Mouse (Mus musculus): ENCODE data around the gene Glrx5. TPM values are rescaled to one million over a fixed set of nuclear protein-coding genes. Genes with fewer than 3 reads are reported as not detected.
A peak's percentile ranks its signal among the peaks of the same experiment; 100 is the strongest.

The Glrx5 gene
- total and polyA plus RNA-seq, 3 experiments = 108 to 291 TPM; not detected in 1

- Histone ChIP-seq H3K4me3 (ENCODE audit: control insufficient read depth in 1 of 2, insufficient read depth in 1 of 2, low read depth in 2 of 2, low read length in 2 of 2) (no peak overlapping the region), H3K27ac (ENCODE audit: control insufficient read depth, low read depth, low read length) (peak overlapping the region; percentile 94), H3K79me2 (ENCODE audit: control insufficient read depth, insufficient read depth, low read length, poor library complexity) (peaks cover 12% of the 10 kb centered on the region), H3K4me1 (ENCODE audit: control insufficient read depth in 1 of 2, insufficient read depth in 2 of 2, low read length in 2 of 2) (peaks cover 2 to 47% of the 10 kb centered on the region in 2 experiments), H3K9me3 (replicated peaks; ENCODE audit: insufficient read depth, low read length) (no peaks in the 10 kb centered on the region), H3K36me3 (ENCODE audit: control insufficient read depth in 1 of 2, insufficient read depth in 2 of 2, low read length in 2 of 2) (peaks cover 0 to 34% of the 10 kb centered on the region in 2 experiments; a peak in 3 of 4 replicates), H3K27me3 (ENCODE audit: control insufficient read depth in 1 of 2, insufficient read depth in 2 of 2, low read length in 2 of 2) (no peaks in the 10 kb centered on the region), H3K9ac (ENCODE audit: control insufficient read depth, low read depth, low read length, poor library complexity, severe bottlenecking) (peak overlapping the region; percentile 24)
- TF ChIP-seq MAZ (IDR thresholded peaks at IDR 0.05; ENCODE audit: low read depth, low read length) = peak; percentile 84
- no peak for TF ChIP-seq NRF1 (IDR thresholded peaks at IDR 0.05; ENCODE audit: insufficient read depth, low read depth, low read length, poor library complexity, severe bottlenecking)
- no peak for TF ChIP-seq USF2 (IDR thresholded peaks at IDR 0.05; ENCODE audit: borderline replicate concordance in 1 of 2, insufficient read depth in 1 of 2, low read depth in 1 of 2, low read length in 2 of 2)
- TF ChIP-seq TCF12 (IDR thresholded peaks at IDR 0.05; ENCODE audit: low read depth, low read length) = peak; percentile 98
- 0 out of 2 replicates have a peak, but pooled peaks have one; percentile 57 for TF ChIP-seq MEF2A (IDR thresholded peaks at IDR 0.05; ENCODE audit: extremely low read depth, insufficient replicate concordance, low read depth, low read length, poor library complexity, severe bottlenecking)
- peak; percentile 19; the same call in 1 of the 2 replicates for TF ChIP-seq HCFC1 (IDR thresholded peaks at IDR 0.05; ENCODE audit: low read depth, low read length)
- no peak for TF ChIP-seq ZKSCAN1 (IDR thresholded peaks at IDR 0.05; ENCODE audit: low read depth, low read length)
- TF ChIP-seq TBP (IDR thresholded peaks at IDR 0.05; ENCODE audit: low read depth, low read length) = 0 out of 2 replicates have a peak, but pooled peaks have one; percentile 4
- TF ChIP-seq NELFE (IDR thresholded peaks at IDR 0.05; ENCODE audit: low read depth, low read length) = no peak
- TF ChIP-seq POLR2AphosphoS2 (IDR thresholded peaks at IDR 0.05; ENCODE audit: low read length) = no peak; the same call in 1 of the 2 replicates
- TF ChIP-seq ZC3H11A (IDR thresholded peaks at IDR 0.05; ENCODE audit: low read depth, low read length) = peak; percentile 92
- TF ChIP-seq CHD1 (IDR thresholded peaks at IDR 0.05; ENCODE audit: low read depth, low read length) = no peak
- peak; percentile 92 for TF ChIP-seq RAD21 (IDR thresholded peaks at IDR 0.05; ENCODE audit: low read depth, low read length)
- no peak for TF ChIP-seq UBTF (IDR thresholded peaks at IDR 0.05; ENCODE audit: borderline replicate concordance, insufficient read depth, low read depth, low read length)
- no peak for TF ChIP-seq POLR2AphosphoS5 (IDR thresholded peaks at IDR 0.05; ENCODE audit: borderline replicate concordance, low read depth, low read length)
- peak; percentile 62; the same call in 1 of the 2 replicates for TF ChIP-seq BHLHE40 (IDR thresholded peaks at IDR 0.05; ENCODE audit: borderline replicate concordance, low read depth, low read length)
- no peak for TF ChIP-seq MAX (IDR thresholded peaks at IDR 0.05; ENCODE audit: low read length)
- TF ChIP-seq ZNF384 (IDR thresholded peaks at IDR 0.05; ENCODE audit: low read depth, low read length) = peak; percentile 72
- no peak; the same call in 1 of the 2 replicates for TF ChIP-seq MYB (IDR thresholded peaks at IDR 0.05; ENCODE audit: low read depth, low read length)
- TF ChIP-seq MAFK (IDR thresholded peaks at IDR 0.05; ENCODE audit: borderline replicate concordance, low read depth, low read length) = no peak
- peak; percentile 91 for TF ChIP-seq GATA1 (IDR thresholded peaks at IDR 0.05; ENCODE audit: low read depth, low read length)
- TF ChIP-seq SIN3A (IDR thresholded peaks at IDR 0.05; ENCODE audit: low read length) = peak; percentile 73
- peak; percentile 88 for TF ChIP-seq TAL1 (IDR thresholded peaks at IDR 0.05; ENCODE audit: low read length)
- peak; percentile 67 to 90 (median 78) for TF ChIP-seq CTCF (IDR thresholded peaks at IDR 0.05 in 2 of 3, conservative IDR thresholded peaks at IDR 0.05 in 1 of 3; ENCODE audit: control insufficient read depth in 1 of 3, insufficient read depth in 1 of 3, low read depth in 2 of 3, low read length in 3 of 3, poor library complexity in 1 of 3, severe bottlenecking in 1 of 3)
- peak; percentile 94 for TF ChIP-seq ETS1 (IDR thresholded peaks at IDR 0.05; ENCODE audit: low read depth, low read length)
- 0 out of 2 replicates have a peak, but pooled peaks have one; percentile 33 for TF ChIP-seq MXI1 (IDR thresholded peaks at IDR 0.05; ENCODE audit: low read depth, low read length)
- TF ChIP-seq EP300 (IDR thresholded peaks at IDR 0.05; ENCODE audit: low read depth in 1 of 2, low read length in 2 of 2) = peak; percentile 75 to 90; a peak in 3 of 4 replicates
- TF ChIP-seq SMC3 (IDR thresholded peaks at IDR 0.05; ENCODE audit: low read depth, low read length) = peak; percentile 90
- peak; percentile 92 for DNase-seq (ENCODE audit: low read depth, low spot score)
Measured at GRCm38 (mm10) chr12:105025271-105025946, 7.1 kb upstream of the Glrx5 start.
